Mouse (Mus musculus) adipocyte (in vitro differentiated cells): ENCODE measurements around the gene Serbp1.

Experiments used
- DNase-seq: peaks from one replicate; pipeline ENCODE4 v3.0.0-alpha.2; 2016; ENCODE audit warnings: low spot score

Gene Serbp1

DNA sequence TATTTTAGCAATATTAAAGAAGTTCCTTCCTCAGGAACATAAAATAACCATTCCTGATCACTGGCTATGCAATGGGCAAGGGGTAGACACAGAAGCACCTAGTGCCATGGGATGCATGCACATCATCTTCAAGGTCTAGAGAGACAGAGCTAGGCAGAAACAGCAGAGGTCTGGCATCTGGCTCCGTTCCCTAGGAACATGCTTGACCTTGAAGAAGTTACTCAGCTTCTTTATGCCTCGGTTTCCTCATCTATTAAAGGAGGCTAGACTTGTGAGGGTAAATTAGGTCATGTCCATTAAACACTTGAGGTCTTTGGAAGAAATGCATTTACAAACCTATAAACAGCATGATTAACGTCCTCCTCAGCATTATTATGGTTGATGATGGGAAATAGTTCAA is 2.3 kb upstream of the Serbp1 start:
- no peak for DNase-seq

DNA sequence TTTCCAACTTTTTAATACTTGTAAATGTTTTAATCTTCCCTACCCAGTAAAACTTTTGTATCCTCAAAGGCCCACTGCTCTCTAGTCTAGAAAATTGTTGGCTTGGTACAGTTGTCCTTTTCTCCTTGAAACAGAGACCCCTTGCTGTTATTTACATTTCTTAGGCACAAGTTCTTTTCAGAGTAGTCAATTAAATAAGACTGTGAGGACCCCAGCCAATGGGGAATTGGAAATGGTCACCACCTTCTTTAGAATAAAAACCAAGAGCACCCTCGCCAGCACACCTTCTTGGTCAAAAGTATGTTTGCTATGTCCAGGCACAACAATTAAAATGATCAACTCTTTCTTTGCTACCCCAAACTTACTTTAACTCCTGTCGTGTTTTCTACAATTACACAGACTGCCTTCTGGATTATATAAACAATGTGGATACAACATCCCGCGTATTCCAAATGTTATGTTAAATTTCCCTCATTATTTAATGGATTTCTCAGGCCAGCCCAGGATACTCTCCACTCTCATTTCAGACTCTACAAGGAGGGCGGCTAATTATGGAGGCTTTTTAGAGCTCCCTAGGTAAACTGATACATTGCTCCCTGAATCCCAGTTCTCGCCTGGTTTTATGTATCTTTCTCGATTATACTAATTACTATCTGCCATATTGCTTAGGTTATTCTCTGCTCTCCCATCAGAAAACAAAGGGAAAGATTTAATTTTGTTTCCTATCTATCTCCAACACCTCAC is 1.3 kb upstream of the Serbp1 start:
- DNase-seq, result no peak

DNA sequence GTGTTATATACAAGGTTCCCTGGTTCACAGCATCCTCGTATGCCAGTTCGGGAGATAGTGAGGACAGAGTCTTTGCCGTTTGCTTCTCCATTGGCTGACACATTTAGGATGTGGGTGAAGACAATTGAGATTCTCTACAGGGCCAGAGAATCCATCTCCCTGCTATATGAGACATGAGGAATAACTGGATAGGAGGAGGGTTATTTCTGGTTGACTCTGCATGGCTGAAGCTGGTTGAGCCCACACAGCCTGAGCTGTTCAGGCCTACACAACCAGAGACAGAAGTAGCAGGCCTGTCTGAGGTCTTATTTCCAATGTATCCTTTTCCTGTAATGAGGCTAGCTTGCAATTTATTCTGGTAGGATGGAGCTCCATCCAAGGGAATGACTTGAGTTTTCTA is 3.3 kb downstream of the Serbp1 start:
- DNase-seq, result no peak

DNA sequence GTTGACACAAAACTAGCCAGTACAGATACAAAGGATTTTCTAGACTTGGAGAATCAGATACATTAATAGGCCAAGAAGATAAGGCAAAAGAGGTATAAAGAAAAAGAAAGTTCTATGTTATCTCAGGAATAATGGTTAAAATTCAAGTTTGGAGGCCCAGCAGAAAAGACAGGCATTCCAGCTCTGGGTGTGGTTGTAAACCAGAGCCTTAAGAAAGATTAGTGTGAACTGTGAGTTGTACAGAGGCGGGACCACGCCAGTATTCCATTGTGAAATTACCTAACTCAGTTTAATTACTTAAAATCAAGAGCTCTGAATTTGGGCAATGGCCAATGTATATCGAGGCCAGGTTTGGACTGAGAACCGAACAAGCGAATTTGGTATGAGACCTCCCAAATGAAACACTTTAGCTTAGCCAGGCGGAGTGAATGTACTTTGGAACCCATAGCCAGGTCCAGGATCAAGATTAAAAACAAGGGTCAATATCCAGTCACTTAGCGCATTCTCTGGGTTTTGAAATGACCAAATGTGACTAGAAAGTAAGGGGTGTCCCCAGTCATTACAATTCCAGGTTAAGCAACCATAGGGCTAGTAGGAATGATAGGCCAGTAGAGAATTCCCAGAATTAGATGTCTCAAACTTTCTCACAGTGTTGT is 5.9 kb downstream of the Serbp1 start:
- no peak for DNase-seq

DNA sequence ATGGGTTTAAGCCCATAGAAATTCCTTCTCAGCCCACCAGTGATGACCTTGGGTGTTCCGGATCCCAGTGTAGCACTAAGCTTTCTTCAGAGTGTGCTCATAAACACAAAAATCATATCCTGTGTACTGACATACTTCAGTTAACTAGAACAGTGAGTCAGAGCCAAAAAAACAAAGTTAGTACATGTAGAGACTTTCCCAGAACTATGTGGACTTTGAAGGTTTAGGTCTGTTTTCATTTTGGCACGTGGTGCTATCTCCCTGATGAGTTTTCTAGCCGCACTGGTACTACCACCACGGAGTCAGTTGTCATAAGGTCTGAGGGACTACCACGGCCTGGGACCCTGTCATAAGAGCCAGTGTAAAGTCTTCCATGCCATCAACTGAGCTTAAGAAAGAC is 6.5 kb downstream of the Serbp1 start:
- DNase-seq, result no peak

DNA sequence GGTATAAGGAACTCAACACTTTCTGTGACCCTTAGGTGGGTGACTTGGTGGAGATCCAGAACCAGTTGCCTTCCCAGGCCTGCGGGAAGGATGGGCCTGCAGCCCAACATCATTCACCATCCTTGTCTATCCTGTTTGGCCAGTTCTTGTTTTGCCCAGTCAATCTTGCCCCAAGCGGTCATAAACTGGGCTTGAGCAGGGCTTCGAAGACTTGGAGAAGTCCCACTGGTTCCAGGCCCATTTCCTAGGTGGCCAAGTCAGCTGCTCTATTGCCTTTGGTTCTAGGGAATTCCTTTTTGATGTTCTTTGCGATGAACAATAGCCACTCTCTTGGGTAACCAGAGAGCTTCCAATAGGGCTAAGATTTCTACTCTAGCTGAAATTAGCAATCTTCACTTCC is 13.1 kb downstream of the Serbp1 start:
- DNase-seq, result no peak

DNA sequence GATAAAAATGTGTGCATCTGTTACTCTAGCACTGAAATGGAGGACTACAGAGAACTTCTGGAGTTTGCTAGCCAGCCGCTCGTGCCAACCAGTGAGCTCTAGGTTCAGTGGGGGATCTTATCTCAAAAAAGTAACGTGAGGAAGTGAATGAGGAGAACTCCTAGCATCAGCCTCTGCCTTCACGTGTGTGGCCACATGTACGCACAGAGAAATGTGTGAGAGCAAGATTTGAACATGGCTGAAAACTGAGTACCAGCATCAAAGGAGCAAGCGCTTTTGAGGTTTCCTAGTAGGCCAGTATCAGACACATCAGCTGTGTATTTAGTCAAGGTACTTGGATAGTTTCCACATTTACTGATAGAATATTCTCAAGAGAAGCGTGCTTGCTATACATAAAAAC is 27.0 kb downstream of the Serbp1 start:
- DNase-seq, result no peak

DNA sequence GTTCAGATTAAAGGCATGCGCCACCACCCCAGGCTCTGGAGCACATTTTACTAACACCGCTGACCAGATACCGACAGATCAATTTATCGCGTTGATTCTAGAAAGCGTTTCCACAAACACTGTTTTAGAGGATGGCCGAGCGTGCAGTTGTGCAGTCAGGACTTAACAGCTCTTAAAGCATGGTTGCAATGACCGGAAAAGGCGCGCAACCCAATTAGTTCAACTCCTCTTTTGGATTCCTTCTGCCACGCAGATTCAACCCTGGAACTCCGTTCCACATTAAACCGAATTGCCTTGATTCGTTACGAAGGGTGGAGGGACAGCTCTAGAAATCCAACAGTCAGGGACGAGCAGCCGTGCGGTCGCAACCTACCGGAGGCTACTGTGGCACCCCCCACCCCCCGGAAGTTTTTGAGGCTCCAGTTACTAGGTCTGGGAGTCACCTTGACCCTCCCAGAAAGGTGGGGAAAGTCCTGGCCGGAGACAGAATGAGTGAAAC is 28.2 kb downstream of the Serbp1 start:
- DNase-seq, result peak; percentile 69

DNA sequence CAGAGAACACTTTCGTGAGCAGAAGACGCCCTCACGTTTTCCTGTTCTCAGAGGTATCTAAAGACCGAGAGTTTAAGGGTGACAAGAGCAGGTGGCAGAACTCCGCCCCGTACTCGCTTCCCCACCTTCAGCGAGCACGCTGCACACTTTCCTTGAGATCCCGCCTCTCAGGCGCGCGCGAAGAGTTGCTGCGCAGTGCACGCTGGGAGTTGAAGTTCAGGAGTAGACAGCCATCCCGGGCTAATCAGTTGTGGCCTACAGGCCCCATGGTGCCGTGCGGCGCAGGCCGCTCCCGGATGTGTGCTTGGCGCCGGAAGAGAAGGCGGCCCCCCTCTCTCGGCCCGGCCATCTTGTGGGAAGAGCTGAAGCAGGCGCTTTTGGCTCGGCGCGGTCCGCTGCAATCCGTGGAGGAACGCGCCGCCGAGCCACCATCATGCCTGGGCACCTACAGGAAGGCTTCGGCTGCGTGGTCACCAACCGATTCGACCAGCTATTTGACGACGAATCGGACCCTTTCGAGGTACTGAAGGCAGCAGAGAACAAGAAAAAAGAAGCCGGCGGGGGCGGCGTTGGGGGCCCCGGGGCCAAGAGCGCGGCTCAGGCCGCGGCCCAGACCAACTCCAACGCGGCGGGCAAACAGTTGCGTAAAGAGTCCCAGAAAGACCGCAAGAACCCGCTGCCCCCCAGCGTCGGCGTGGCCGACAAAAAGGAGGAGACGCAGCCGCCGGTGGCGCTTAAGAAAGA is 28.9 kb downstream of the Serbp1 start:
- DNase-seq, result peak; percentile 97

DNA sequence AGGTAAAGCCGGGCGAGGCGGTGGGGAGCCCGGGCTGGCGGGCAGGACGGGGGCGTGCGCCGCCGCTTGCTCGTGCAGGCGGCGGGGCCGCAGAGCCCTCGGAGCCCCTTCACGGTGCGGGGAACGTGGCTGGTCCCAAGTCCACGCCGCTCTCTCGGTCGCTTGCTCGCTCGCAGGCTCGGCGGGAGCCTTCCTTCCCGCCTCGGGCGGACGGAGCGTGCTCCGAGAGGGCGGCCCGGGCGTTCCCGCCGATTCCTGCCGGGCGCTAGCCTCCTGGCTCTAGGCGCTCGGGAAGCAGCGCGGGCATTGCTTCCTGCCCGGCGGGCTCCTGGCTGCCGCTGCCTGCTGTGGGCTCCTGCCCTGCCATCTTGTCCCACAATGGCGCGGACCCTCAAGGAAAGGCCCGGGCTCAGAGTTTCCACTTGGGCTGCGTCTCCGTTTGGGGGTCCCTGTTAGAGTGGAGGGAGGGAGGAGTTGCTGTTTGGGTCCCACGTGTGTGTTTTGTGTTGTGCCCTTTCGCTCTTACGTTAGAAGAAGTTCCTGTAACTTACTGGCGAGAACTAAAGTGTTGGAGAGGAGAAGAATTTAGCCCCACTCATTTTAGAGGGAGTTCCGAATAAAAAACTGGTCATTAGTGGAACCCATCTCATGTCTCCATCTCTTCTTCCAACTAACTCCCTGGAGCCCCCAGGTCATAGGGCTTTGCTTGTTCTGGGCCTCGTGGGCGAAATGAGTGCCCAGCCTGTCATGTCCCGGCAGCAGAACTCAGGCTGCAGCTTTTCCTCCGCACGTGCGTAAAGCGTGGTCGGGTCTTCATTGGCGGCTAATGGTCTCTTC is 29.6 kb downstream of the Serbp1 start:
- DNase-seq, result peak; percentile 56

DNA sequence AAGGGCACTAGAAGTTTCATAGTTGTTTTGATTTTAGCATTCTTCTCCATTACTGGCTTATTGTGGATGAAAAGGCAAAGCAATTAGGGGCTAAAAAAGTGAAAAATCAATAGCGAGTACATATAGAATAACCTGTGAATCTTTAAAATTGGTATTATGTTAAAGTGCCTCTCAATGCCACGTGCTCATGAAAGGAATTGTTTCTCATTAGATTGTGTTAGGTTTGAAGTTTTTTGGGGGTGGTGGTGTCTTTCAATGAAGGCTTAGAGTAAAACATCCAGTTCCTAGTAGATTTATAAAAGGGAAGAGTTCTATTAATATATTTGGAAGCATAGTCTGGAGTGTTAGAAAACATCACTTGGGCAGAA is 30.3 kb downstream of the Serbp1 start:
- no peak for DNase-seq

DNA sequence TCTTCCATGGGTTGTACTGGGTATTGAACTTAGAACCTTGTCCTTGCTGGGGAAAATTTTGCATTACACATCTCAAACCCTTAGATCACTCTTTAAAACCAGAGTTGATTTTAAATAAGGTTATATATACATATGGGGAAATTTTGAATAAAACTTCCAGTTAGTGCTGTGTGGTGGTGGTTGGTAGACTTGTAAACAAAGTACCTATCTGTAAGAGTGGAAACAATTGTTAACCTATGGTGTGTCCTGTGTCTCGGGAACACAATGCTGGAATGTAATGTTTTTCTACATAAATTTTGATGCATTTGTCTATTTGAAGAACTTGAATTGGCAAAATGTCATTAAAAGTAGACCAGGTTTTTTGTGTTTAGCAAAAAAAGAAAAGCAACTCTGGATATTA is 31.0 kb downstream of the Serbp1 start:
- DNase-seq, result no peak

DNA sequence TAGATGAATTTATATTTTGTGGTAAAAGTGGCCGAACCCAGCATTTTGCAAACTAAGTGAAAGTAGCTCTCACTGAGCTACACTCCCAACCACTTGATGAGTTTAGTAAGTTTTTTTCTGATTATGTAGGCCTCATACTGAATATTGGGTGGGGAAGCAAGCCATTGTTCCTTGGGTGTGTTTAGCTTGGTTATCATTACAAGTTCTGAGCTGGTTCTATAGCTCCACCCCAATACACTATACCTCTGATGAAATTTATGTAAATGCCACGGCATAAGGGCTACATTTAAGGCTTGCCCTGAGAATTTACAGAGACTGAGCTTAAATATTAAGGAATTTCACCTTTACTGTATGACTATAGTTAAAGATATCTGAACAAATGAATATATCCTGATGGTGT is 31.5 kb downstream of the Serbp1 start:
- no peak for DNase-seq

DNA sequence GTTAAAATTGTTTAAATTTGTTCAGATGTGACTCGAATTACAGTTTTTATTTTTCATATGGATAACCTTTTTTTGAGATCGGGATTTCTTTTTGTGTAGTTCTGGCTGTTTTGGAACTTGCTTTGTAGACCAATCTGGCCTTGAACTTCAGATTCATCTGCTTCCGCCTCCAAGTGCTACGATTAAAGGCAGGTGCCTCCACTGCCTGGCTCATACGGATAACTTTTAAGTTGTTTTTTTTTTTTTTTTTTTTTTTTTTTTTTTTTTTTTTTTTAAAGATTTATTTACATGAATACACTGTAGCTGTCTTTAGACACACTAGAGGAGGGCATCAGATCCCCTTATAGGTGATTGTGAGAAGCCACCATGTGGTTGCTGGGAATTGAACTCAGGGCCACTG is 40.0 kb downstream of the Serbp1 start:
- DNase-seq, result no peak

DNA sequence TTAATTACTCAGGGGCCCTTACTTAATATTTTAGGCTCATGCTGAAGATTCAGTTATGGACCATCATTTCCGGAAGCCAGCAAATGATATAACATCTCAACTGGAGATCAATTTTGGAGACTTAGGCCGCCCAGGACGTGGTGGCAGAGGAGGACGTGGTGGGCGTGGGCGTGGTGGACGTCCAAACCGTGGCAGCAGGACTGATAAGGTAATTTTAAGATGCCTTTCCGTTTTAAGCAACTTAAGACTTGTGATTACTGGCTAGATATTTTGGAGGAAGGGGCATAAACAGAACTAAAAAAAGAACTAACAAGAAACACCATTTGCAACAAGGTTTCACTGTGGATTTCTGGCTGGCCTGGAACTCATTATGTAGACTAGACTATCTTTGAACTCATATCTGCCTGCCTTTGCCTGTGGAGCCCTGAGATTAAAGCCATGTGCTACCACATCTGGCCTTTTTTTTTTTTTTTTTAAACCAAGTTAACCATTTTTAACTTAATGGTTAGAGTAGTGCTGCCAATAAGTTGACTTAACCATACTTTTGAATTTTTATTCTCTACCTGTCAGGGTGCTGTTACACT is 43.7 kb downstream of the Serbp1 start:
- no peak for DNase-seq

DNA sequence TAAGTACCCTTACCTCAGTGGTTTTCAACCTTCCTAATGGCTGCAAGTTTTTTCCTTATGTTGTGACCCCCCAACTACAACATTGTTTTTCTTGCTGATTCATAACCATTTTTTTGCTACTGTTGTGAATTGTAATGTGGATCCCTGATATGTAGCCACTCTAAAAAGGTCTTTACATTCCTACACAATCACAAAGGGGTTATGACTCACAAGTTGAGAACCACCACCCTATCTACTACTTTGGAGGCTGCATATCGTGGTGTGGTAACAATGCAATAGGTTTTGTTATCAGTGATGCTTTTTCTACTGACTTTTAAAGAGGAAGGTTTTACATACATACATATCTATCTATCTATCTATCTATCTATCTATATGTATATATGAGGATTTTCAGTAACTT is 44.9 kb downstream of the Serbp1 start:
- no peak for DNase-seq

DNA sequence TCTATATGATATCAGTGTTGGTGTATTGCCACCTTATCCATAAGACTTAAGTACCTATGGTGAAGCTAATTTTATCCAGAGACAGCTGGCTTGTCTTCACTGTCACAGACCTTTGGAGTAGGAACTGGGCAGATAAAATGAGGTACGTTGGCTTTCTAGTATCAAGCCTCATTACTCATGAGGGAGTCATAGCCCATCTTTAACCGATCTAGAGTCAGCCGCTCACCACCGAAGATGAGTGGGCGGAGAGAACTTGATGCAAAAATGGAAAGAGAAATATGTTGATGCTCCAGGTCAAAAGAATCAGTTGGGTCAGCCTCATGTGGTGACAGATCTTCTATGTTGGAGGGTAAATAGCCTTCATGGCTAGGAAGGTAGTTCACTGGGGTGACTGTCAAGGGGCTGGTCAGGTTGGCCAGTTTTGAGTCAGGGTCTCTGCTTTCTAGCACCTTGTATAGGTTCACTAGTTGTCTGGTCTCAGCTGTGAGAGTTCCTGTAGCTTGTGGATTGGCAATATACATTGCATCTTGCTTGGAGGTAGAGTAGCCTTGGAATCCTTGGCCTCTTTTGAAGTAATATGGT is 54.2 kb downstream of the Serbp1 start:
- DNase-seq, result no peak

DNA sequence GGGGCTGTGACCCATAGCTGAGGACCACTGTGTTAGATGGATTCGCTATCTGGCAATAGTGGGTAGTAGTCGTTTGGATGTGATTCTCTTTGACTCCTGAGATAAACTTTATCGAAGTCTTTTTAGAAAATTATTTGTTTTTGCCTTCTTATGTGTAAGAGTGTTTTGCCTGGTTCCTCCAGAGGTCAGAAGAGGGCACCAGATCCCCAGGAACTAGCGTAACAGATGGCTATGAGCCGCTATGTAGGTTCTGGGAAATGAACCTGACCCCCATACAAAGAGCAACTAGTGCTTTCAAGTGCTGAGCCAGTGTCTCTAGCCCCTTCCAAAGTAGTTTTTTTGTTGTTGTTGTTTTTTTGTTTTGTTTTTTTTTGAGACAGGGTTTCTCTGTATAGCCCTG is 58.1 kb downstream of the Serbp1 start:
- peak; percentile 30 for DNase-seq

DNA sequence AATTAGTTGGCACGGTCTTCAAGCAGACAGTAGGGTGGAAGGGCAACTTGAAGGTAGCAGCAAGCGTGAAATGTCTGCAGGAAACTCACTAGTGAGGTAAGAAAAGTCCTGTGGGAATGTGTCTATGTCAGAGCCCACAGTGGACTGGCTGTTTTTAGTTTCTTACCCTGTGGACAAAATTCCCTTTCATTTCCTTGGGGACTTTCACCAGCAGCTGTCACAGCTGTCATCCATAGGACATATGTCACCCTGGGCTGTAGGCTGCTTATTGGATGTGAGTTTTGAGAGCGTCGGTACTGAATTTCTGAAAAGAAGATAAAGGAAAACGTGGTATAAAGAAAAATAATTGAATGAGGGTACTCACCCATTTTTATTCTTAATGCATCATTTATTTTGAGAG is 60.8 kb downstream of the Serbp1 start:
- no peak for DNase-seq

DNA sequence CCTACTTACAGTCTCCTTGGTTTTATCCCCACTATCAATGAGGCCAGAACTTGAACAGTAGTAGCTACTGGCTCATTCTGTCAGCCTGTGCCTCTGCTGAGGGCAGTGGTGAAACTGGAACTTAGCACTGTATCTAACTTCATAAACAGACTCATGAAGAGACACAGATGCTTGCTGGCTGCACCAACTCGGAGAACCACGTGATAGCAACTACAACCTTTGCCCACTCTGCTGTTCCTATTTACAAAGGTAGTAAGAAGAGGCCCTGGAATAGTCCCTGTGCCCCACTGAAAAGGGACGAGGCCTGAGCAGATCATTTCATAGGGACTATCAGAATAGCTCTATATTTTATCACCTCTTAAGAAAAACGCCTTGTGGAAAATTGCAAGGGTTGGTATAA is 62.3 kb downstream of the Serbp1 start:
- no peak for DNase-seq

DNA sequence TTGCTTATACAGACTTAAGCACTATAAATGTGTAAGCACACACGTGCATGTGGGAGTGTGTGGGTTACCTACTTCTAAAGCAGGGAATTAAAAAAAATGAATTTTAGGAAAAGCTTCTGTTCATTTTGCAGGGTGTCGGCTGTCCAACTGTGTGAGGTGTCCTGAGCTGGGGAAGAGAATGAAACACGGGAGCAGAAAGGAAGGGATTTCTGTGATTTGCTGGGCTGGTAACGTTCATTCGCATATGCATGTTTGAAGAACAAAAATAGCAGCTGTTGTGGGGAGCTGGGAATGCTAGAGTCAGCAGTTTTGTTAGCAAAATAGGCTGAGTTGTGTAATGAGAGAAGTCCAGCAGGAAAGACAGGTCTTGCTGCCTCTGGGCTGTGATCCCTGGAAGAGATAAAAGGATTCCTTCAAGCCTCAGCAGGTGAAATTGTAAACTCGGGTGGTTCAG is 62.8 kb downstream of the Serbp1 start:
- peak; percentile 33 for DNase-seq
